Mouse (Mus musculus) ES-Bruce4 (cell line): Measurements from ENCODE around the gene Gm42791. TPM values are rescaled to one million over a fixed set of nuclear protein-coding genes. Genes with fewer than 3 reads are reported as not detected.

Source experiments
- H3K27ac ChIP-seq: 2 replicates; pipeline ENCODE4 v1.5.1; 2012; ENCODE audit warnings: low read length, inconsistent platforms; ENCODE audit not compliant: insufficient read depth
- H3K27me3 ChIP-seq: 2 replicates; pipeline ENCODE4 v1.6.1; 2012; ENCODE audit warnings: mild to moderate bottlenecking, low read length, inconsistent platforms; ENCODE audit not compliant: control insufficient read depth, poor library complexity, insufficient read depth, severe bottlenecking
- H3K36me3 ChIP-seq: 2 replicates; pipeline ENCODE4 v1.6.1; 2012; ENCODE audit warnings: inconsistent platforms, mild to moderate bottlenecking, low read length, moderate library complexity; ENCODE audit not compliant: control insufficient read depth, poor library complexity, insufficient read depth, severe bottlenecking
- H3K4me1 ChIP-seq: one replicate; pipeline ENCODE4 v1.8.1; 2011; ENCODE audit warnings: low read length; ENCODE audit not compliant: control insufficient read depth, insufficient read depth
- H3K4me3 ChIP-seq: 2 replicates; pipeline ENCODE4 v1.5.1; 2011; ENCODE audit warnings: low read depth, mild to moderate bottlenecking, low read length
- H3K9ac ChIP-seq: 2 replicates; pipeline ENCODE4 v1.6.1; 2012; ENCODE audit warnings: low read depth, mild to moderate bottlenecking, inconsistent platforms; ENCODE audit not compliant: poor library complexity, severe bottlenecking
- H3K9me3 ChIP-seq: replicated peaks from 2 replicates; pipeline ENCODE4 v1.6.1; 2012; ENCODE audit warnings: mild to moderate bottlenecking, low read length, inconsistent platforms; ENCODE audit not compliant: control insufficient read depth, poor library complexity, insufficient read depth, severe bottlenecking
- CTCF ChIP-seq: IDR thresholded peaks from one replicate; pipeline ENCODE4 v1.8.1; 2011; ENCODE audit warnings: low read depth, low read length
- EP300 ChIP-seq: IDR thresholded peaks from 2 replicates; pipeline ENCODE4 v1.6.1; 2011; ENCODE audit warnings: low read depth, low read length; ENCODE audit not compliant: insufficient read depth
- POLR2A ChIP-seq: IDR thresholded peaks from one replicate; pipeline ENCODE4 v1.8.1; 2011; ENCODE audit warnings: low read length; ENCODE audit not compliant: insufficient read depth
- polyA plus RNA-seq: library from polyadenylated mRNA; stranded (reverse); fragments of >200 nt; gene quantifications from 2 replicates; pipeline ENCODE4 v1.2.4, GENCODE M21; 2011; ENCODE audit warnings: low read depth; ENCODE audit not compliant: missing spikeins, insufficient read depth, insufficient read length

Gene Gm42791
- polyA plus RNA-seq, 1 experiment, result 4.8 TPM

DNA sequence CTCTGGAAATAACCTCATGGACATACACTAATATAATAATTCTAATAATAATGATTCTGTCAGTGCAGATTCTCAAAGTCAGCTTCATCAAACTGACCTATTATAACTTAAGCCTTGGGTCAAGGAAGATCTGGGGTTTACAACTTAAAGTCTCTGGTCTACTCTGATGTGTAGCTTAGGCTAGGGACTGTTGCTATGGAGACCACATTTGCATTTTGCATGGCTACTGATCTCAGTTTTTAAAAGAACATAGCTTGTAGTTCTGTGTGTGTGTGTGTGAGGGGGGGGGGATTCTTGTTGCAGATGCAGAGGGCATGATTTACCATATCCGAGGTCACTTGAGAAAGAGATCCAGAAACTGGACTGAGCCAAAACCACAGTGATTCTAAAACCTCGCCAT is 49.2 kb downstream of the Gm42791 start:
- no peak for TF ChIP-seq EP300
- no peak for TF ChIP-seq POLR2A
- H3K27me3 ChIP-seq, result no peaks in the 10 kb centered on the region
- H3K27ac ChIP-seq, result no peak overlapping the region
- no peaks in the 10 kb centered on the region for H3K4me1 ChIP-seq
- no peaks in the 10 kb centered on the region for H3K9me3 ChIP-seq
- no peaks in the 10 kb centered on the region for H3K36me3 ChIP-seq
- no peak overlapping the region for H3K4me3 ChIP-seq
- no peak overlapping the region for H3K9ac ChIP-seq

- TF ChIP-seq CTCF, result no peak
- no peak for TF ChIP-seq EP300
- TF ChIP-seq POLR2A, result no peak
- no peak overlapping the region for H3K27ac ChIP-seq
- no peaks in the 10 kb centered on the region for H3K9me3 ChIP-seq
- no peaks in the 10 kb centered on the region for H3K36me3 ChIP-seq
- H3K4me1 ChIP-seq, result no peaks in the 10 kb centered on the region
- no peak overlapping the region for H3K9ac ChIP-seq
- no peaks in the 10 kb centered on the region for H3K27me3 ChIP-seq
- no peak overlapping the region for H3K4me3 ChIP-seq
Observed at GRCm38 (mm10) chr5:148944024-148944423, 50.9 kb downstream of the Gm42791 start.

GRCm38 (mm10) chr5:148943444-148943843 is 51.5 kb downstream of the Gm42791 start:
- no peak overlapping the region for H3K9ac ChIP-seq
- H3K27ac ChIP-seq, result no peak overlapping the region

DNA sequence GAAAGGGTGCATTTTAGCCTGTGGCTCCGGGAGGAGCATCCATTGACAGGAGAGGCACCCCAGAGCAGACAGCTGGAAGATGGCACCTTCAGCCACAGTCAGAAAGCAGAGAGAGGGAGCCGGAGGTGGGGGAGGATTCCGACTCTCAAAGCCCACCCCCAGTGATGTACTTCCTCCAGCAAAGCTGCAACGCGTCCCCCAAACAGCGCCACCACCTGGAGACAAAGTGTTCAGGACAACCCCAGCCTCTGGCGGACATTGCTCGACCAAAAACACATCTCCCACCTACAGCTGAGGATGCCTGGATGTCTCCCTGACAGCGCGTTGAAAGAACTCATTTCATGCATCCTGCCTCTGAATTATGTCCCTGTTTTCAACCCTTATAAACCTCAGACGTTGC is 52.0 kb downstream of the Gm42791 start:
- no peak overlapping the region for H3K4me3 ChIP-seq
- no peak overlapping the region for H3K9ac ChIP-seq
- no peaks in the 10 kb centered on the region for H3K27me3 ChIP-seq
- H3K4me1 ChIP-seq, result no peaks in the 10 kb centered on the region
- no peaks in the 10 kb centered on the region for H3K9me3 ChIP-seq
- TF ChIP-seq EP300, result no peak
- TF ChIP-seq POLR2A, result no peak
- TF ChIP-seq CTCF, result peak; percentile 84
- no peaks in the 10 kb centered on the region for H3K36me3 ChIP-seq
- no peak overlapping the region for H3K27ac ChIP-seq

More at GRCm38 (mm10) chr5:148943444-148943843, 51.5 kb downstream of the Gm42791 start:
- TF ChIP-seq EP300 (no peak), POLR2A (no peak), CTCF (no peak)
- H3K36me3 ChIP-seq, result no peaks in the 10 kb centered on the region
- H3K9me3 ChIP-seq, result no peaks in the 10 kb centered on the region
- H3K4me3 ChIP-seq, result no peak overlapping the region
- no peaks in the 10 kb centered on the region for H3K4me1 ChIP-seq
- no peaks in the 10 kb centered on the region for H3K27me3 ChIP-seq

DNA sequence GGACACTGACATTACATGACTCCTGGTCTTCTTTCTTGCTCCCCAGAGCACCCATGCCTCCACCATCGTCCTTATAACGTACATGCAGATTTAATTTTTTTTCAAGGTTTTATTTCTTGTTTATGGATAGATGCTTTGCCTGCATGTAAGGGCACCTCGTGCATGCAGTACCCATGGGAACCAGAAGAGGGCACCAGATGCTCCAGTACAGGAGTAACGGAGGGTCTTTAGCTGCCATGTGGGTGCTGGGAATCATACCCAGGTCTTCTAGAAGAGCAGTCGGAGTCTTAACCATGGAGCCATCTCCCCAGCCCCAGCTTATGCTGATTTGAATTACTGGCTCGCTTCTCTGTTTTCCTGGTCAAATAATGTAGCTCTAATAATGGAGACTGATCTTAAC is 52.6 kb downstream of the Gm42791 start:
- H3K27me3 ChIP-seq, result no peaks in the 10 kb centered on the region
- H3K4me1 ChIP-seq, result no peaks in the 10 kb centered on the region
- no peak for TF ChIP-seq EP300
- TF ChIP-seq POLR2A, result no peak
- TF ChIP-seq CTCF, result peak; percentile 56
- H3K36me3 ChIP-seq, result no peaks in the 10 kb centered on the region
- no peak overlapping the region for H3K4me3 ChIP-seq
- no peaks in the 10 kb centered on the region for H3K9me3 ChIP-seq
- H3K27ac ChIP-seq, result no peak overlapping the region
- no peak overlapping the region for H3K9ac ChIP-seq

GRCm38 (mm10) chr5:148941867-148942266 is 53.1 kb downstream of the Gm42791 start:
- TF ChIP-seq CTCF, result no peak
- TF ChIP-seq POLR2A, result no peak
- no peak for TF ChIP-seq EP300
- Histone ChIP-seq H3K27ac (no peak overlapping the region), H3K9me3 (no peaks in the 10 kb centered on the region), H3K36me3 (no peaks in the 10 kb centered on the region), H3K27me3 (no peaks in the 10 kb centered on the region), H3K9ac (no peak overlapping the region), H3K4me3 (no peak overlapping the region), H3K4me1 (no peaks in the 10 kb centered on the region)

DNA sequence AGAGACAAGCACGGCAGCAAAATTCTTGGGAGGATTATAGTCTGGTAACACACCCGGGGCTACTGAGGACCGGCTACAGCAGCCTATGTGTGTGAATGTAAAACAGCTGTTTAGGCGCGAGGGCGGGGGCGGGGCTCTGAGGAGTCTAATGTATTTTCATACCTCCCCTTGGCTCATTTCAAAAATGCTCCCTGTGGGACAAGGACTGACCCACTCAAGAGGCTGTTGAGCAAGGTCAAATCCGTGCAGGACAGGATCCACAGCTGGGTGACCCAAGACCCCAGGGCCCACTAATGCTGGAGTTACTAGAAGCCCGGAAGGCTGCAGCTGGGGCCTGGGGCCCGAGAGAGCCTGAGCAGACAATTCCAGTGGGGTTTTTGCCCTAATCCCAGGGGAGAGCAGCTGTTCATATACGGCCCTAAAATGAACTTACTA is 55.0 kb downstream of the Gm42791 start:
- Histone ChIP-seq H3K9me3 (no peaks in the 10 kb centered on the region), H3K4me1 (no peaks in the 10 kb centered on the region), H3K27ac (no peak overlapping the region), H3K27me3 (no peaks in the 10 kb centered on the region), H3K4me3 (no peak overlapping the region), H3K9ac (no peak overlapping the region), H3K36me3 (no peaks in the 10 kb centered on the region)
- TF ChIP-seq POLR2A (no peak), CTCF (no peak), EP300 (no peak)
